ENCODE assay signal across 13 mouse cellular contexts in the genomic region with DNA sequence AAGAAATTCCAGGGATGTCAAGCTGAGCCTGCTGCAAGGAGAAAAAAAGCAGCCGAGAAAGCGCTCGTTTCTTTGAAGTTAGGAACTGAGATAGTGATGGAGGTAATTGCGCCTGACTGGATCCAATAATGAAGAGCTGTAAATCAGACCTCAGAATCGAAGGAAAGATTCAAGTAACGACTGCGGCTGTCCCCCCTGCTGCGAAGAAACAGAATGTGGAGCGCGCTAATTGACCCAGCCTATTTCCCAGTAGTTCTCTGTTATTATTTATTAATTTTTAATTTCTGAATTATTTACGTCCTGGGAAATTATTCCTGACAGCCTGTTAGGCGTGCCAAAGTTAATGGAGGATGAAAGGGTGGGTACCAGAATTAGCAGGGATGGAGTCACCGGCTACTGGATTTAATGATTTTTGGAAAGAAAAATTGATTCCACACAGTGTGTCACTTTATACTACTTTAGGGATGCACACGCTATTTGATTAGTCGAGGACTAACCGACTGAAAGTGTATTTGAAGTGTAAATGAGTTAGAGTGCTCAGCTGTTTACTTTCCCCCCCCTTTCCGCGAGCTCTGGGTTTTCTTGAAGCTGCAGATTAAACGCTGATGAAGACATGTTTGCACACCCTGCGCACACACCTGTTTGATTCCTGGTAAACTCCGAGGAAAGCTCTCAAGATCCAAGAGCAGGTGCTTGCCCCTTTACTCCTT. TPM values are rescaled to one million over a fixed set of nuclear protein-coding genes. Genes with fewer than 3 reads are reported as not detected.
A peak's percentile ranks its signal among the peaks of the same experiment; 100 is the strongest.
DNase-seq lines count a peak whose midpoint lies in the region; ATAC-seq and TF ChIP-seq lines count a peak whose summit lies in the region.
"Had no signal": no experiment of that assay in that cellular context is flagged by ENCODE, and none has a peak within 500 bp of the region (broad histone marks: within the 10 kb centered on the region; RNA-seq: fewer than 3 reads in every experiment).

No protein-coding gene starts in this region.

- WGBS in kidney, embryonic 15.5 days = 19% methylated on average over 21 of the region's 21 CpGs
- 46% methylated on average over 21 of the region's 21 CpGs for WGBS in hindbrain, postnatal 0 days
- WGBS in neural tube, embryonic 14.5 days = 16% methylated on average over 21 of the region's 21 CpGs

- H3K4me2 ChIP-seq in kidney, embryonic 15.5 days = peak overlapping the region; percentile 24
- peak overlapping the region; percentile 13; the same call in 1 of the 2 replicates for H3K4me2 ChIP-seq in hindbrain, postnatal 0 days (ENCODE audit: low read depth, low read length)
- peak overlapping the region; percentile 17; the same call in 1 of the 2 replicates for H3K4me2 ChIP-seq in neural tube, embryonic 14.5 days (ENCODE audit: low read depth, low read length)

- H3K27ac ChIP-seq in kidney, embryonic 15.5 days = no peak overlapping the region
- H3K27ac ChIP-seq in hindbrain, postnatal 0 days = no peak overlapping the region
- no peak overlapping the region for H3K27ac ChIP-seq in neural tube, embryonic 14.5 days (ENCODE audit: low read depth, low read length)
- H3K27ac ChIP-seq: layer of hippocampus, adult 2 months had no signal

- no peak overlapping the region for H3K9ac ChIP-seq in kidney, embryonic 15.5 days
- H3K9ac ChIP-seq in hindbrain, postnatal 0 days (replicated peaks; ENCODE audit: low read length) = no peak overlapping the region
- no peak overlapping the region for H3K9ac ChIP-seq in neural tube, embryonic 14.5 days (replicated peaks; ENCODE audit: low read depth, low read length)

- TF ChIP-seq CTCF in hindbrain, postnatal 0 days (IDR thresholded peaks at IDR 0.05; ENCODE audit: low read depth) = no peak

- intact Hi-C loops in heart, postnatal 36 days (cut with DNase I) = no loop called here

- DNase-seq in kidney, adult 8-10 months = no peak
- peak; percentile 36 for DNase-seq in embryo, embryonic 11 days
- DNase-seq in hindbrain, postnatal 0 days (ENCODE audit: low spot score) = peak; percentile 16
- DNase-seq in heart, postnatal 36 days = no peak
- DNase-seq in urinary bladder, postnatal 25 days (ENCODE audit: low spot score) = no peak
- no peak for DNase-seq in adipocyte (ENCODE audit: low spot score)
- DNase-seq: B cell, adult 2 months; cerebellum, adult 9-11 months; thymus, postnatal 14 days had no signal

- ATAC-seq in kidney, embryonic 15.5 days (replicated peaks; ENCODE audit: low FRiP score) = peak; percentile 74; the same call in 1 of the 2 replicates
- no peak for ATAC-seq in hindbrain, postnatal 0 days
- ATAC-seq in neural tube, embryonic 14.5 days (ENCODE audit: low read depth) = peak; percentile 83

- peaks cover 4% of the 10 kb centered on the region for H3K27me3 ChIP-seq in kidney, embryonic 15.5 days
- H3K27me3 ChIP-seq in hindbrain, postnatal 0 days (ENCODE audit: insufficient read depth, low read length) = no peaks in the 10 kb centered on the region
- H3K27me3 ChIP-seq in neural tube, embryonic 14.5 days (ENCODE audit: control insufficient read depth, insufficient read depth, low read length) = no peaks in the 10 kb centered on the region

- H3K4me3 ChIP-seq in kidney, embryonic 15.5 days (replicated peaks) = no peak overlapping the region
- H3K4me3 ChIP-seq in hindbrain, postnatal 0 days (ENCODE audit: low read length) = no peak overlapping the region
- no peak overlapping the region for H3K4me3 ChIP-seq in neural tube, embryonic 14.5 days (ENCODE audit: low read depth, low read length)
- H3K4me3 ChIP-seq: layer of hippocampus, adult 2 months had no signal

- H3K36me3 ChIP-seq in kidney, embryonic 15.5 days = no peaks in the 10 kb centered on the region
- no peaks in the 10 kb centered on the region for H3K36me3 ChIP-seq in hindbrain, postnatal 0 days (ENCODE audit: insufficient read depth, low read length)
- no peaks in the 10 kb centered on the region for H3K36me3 ChIP-seq in neural tube, embryonic 14.5 days (ENCODE audit: control insufficient read depth, insufficient read depth, low read length)
- H3K36me3 ChIP-seq: G1E had no signal

- H3K4me1 ChIP-seq in kidney, embryonic 15.5 days = peaks cover 10% of the 10 kb centered on the region
- no peaks in the 10 kb centered on the region for H3K4me1 ChIP-seq in hindbrain, postnatal 0 days (ENCODE audit: insufficient read depth, low read length)
- peaks cover 7% of the 10 kb centered on the region; the same call in 1 of the 2 replicates for H3K4me1 ChIP-seq in neural tube, embryonic 14.5 days (ENCODE audit: control insufficient read depth, insufficient read depth, low read length)

- H3K9me3 ChIP-seq in kidney, embryonic 15.5 days (replicated peaks) = no peaks in the 10 kb centered on the region
- H3K9me3 ChIP-seq in hindbrain, postnatal 0 days (ENCODE audit: low read length) = no peaks in the 10 kb centered on the region
- no peaks in the 10 kb centered on the region for H3K9me3 ChIP-seq in neural tube, embryonic 14.5 days (ENCODE audit: control insufficient read depth, low read length)
- H3K9me3 ChIP-seq: G1E had no signal

RNA-seq across cellular contexts. Expression of gene Rpl34, which starts 7.6 kb away (rescaled TPM):
- polyA plus RNA-seq in kidney, embryonic 15.5 days (2015; fragmentation: Nextera tagmentation; extraction: Ambion mirVana) = 899 and 957 TPM in 2 replicates
- total RNA-seq in hindbrain, postnatal 0 days (2014; rRNA removed) = 572 and 622 TPM in 2 replicates
- polyA plus RNA-seq in hindbrain, postnatal 0 days (2015; fragmentation: Nextera tagmentation; extraction: Ambion mirVana) = 543 and 545 TPM in 2 replicates
- polyA plus RNA-seq in neural tube, embryonic 14.5 days (2014; fragmentation: Nextera tagmentation; extraction: Ambion mirVana) = 565 and 577 TPM in 2 replicates
- 100 to 1,000 TPM; 375 to 403 TPM for total RNA-seq in heart, postnatal 36 days (2021)

RNA-seq across cellular contexts. Expression of gene Ostc, which starts 28.6 kb away (rescaled TPM):
- 354 and 393 TPM in 2 replicates for polyA plus RNA-seq in kidney, embryonic 15.5 days (2015; fragmentation: Nextera tagmentation; extraction: Ambion mirVana)
- total RNA-seq in hindbrain, postnatal 0 days (2014; rRNA removed) = 96.4 and 102 TPM in 2 replicates
- 182 and 185 TPM in 2 replicates for polyA plus RNA-seq in hindbrain, postnatal 0 days (2015; fragmentation: Nextera tagmentation; extraction: Ambion mirVana)
- polyA plus RNA-seq in neural tube, embryonic 14.5 days (2014; fragmentation: Nextera tagmentation; extraction: Ambion mirVana) = 190 and 225 TPM in 2 replicates
- 10 to 100 TPM; 48.4 to 53.1 TPM for total RNA-seq in heart, postnatal 36 days (2021)

Comparison
In these comparisons a context has a peak if more than half of its experiments do, and no peak if none do; other contexts are left out.
1. DNase-seq: peak in embryo, embryonic 11 days (single experiment) and hindbrain, postnatal 0 days (single experiment); none in kidney, adult 8-10 months (0 of 2), heart, postnatal 36 days (0 of 2), urinary bladder, postnatal 25 days (single experiment) and adipocyte (single experiment).
2. Peak in every context shown above with its lines, with median percentiles within 50 percentile points of each other: H3K4me2 ChIP-seq.